Mouse (Mus musculus): ENCODE data around the gene Zfp408. TPM values are rescaled to one million over a fixed set of nuclear protein-coding genes. Genes with fewer than 3 reads are reported as not detected.

The Zfp408 gene
- total RNA-seq (2023), result 10 to 100 TPM; 21.1 to 29.4 TPM

DNA sequence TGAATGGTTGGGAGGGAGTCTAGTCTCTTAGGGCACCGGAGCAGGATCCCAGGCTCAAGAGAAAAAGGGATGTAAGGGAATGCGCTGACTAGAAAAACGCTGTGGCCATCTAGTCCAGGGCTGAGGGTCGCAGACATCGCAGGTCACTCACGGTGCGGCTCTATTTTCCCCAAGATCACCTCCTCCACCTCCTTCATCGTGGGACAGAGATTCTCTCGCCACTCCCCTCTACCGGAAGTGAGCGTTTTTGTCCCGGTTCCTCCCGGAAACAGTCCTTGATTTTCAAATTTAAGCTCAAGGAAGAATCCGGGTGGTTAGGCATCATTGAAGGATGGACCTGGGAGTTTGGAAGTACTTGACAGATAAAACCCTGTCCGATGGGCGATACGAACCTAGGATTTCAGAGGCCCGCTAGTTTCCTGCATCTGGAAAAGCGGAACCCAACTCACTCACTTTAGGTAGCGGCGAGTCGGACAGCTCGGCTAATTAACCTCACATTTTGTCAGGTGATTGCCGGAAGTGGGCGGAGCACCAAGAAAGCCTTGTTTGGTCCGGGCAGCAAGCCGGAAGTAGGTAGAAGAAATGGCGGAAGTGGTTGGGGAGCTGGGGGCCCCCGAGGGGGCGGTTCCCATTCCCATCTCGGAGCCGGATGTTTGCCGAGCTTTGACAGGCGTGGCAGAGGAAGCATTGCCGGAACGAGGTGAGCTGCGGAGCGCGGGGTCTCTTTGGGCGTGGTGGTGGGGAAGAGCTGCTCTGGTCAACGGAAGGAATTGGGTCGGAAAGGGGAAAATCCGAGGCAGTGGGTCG is at the start of gene Zfp408, which contains the start of gene Arhgap1:
Zfp408 (minus strand) TSS at position 239 of the 807 bp plus-strand sequence.
Arhgap1 (plus strand) TSS at position 308 of the 807 bp plus-strand sequence.

GRCm38 (mm10) chr2:91636229-91636628 is 13.4 kb downstream of the Zfp408 start, which contains the start of gene F2:
F2 (minus strand) TSS chr2:91636414.

Other genes starting within 250 kb of the Zfp408 start
- 10 to 100 TPM in 1 of 2 experiments, 1 to 10 TPM in 1; 6.7 to 10.5 TPM for gene 1110051M20Rik, start 205.1 kb downstream of the Zfp408 start, total RNA-seq (2023)
- under 1 TPM; 0.09 to 0.12 TPM for gene Lrp4, start 192.3 kb downstream of the Zfp408 start, total RNA-seq (2023)
- 10 to 100 TPM; 33.5 to 34.3 TPM for gene Ckap5, start 123.0 kb downstream of the Zfp408 start, total RNA-seq (2023)
- under 1 TPM; 0.17 to 0.24 TPM for gene F2, start 13.4 kb downstream of the Zfp408 start, total RNA-seq (2023)
- 100 to 1,000 TPM; 129 to 135 TPM for gene Arhgap1, start 69 bp upstream of the Zfp408 start, total RNA-seq (2023)
- 10 to 100 TPM; 41.6 to 43.7 TPM for gene Atg13, start 60.8 kb upstream of the Zfp408 start, total RNA-seq (2023)
- gene Harbi1, start 61.1 kb upstream of the Zfp408 start, total RNA-seq (2023), result 10 to 100 TPM in 1 of 2 experiments, 1 to 10 TPM in 1; 8.6 to 11.4 TPM
- gene Ambra1, start 80.3 kb upstream of the Zfp408 start, total RNA-seq (2023), result 10 to 100 TPM; 71.5 to 74.0 TPM

Data from T-cell, adult 66 days (primary cell).